Comparison of ENCODE assay signal across 9 mouse cellular contexts in the genomic region with DNA sequence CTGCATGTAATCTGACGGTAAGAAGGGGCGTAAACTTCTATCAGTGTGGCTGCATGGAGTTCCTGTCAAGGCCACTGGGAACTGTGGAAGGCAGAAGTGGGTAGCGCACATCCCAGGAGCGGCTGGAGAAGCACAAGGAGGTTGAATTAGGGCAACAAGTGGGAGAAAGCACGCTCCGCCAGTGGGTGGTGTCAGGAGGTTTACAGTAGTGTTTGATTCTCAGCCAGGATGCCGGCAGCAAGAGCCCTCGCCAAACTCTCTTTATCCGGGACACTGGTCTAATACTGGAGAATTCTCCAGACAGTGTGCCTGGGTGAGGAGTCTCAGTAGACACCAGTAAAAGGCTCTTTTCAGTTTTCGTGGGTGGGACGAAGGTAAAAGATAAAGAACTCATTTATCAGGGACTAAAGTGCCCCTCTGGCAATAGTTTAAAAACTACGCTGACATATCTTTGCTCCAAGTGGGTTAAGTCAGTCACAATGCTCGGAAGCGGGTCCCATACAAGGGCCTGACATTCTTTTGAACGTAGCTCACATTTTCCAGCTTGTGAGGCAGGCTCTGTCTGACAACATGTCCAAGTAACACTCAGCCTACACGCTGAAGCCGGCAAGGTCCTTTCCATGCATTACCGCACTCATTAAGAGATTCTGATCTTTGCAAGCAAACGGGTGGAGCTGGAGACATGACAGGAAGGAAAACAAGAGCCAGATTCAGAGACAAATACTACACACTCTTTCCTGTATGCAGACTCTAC. TPM values are rescaled to one million over a fixed set of nuclear protein-coding genes. Genes with fewer than 3 reads are reported as not detected.
DNase-seq lines count a peak whose midpoint lies in the region; ATAC-seq lines count a peak whose summit lies in the region.
"Had no signal": no experiment of that assay in that cellular context is flagged by ENCODE, and none has a peak within 500 bp of the region (broad histone marks: within the 10 kb centered on the region; RNA-seq: fewer than 3 reads in every experiment).

No protein-coding gene starts in this region.

- 30% methylated on average over 19 of the region's 19 CpGs for WGBS in embryonic facial prominence, embryonic 13.5 days

- DNase-seq in left cerebral cortex, postnatal 14 days (ENCODE audit: low spot score in 2 of 2): peak; percentile 24 to 41
- no peak for DNase-seq in left cerebral cortex, postnatal 4 days
- peak; percentile 53 to 64 for DNase-seq in heart, postnatal 14 days
- DNase-seq in lung, adult 18-20 months: peak; percentile 59 to 64
- no peak for DNase-seq in cerebellum, postnatal 25 days
- DNase-seq in right cerebral cortex, postnatal 25 days: no peak

- peak overlapping the region; percentile 24 for H3K27ac ChIP-seq in embryonic facial prominence, embryonic 13.5 days

- no peak overlapping the region for H3K4me2 ChIP-seq in embryonic facial prominence, embryonic 13.5 days

- H3K4me1 ChIP-seq in embryonic facial prominence, embryonic 13.5 days: peaks cover 43% of the 10 kb centered on the region

- no peak for ATAC-seq in embryonic facial prominence, embryonic 13.5 days (ENCODE audit: insufficient number of reproducible peaks, insufficient read depth, low FRiP score, low TSS enrichment, low read depth)
- no peak for ATAC-seq in cerebellum, adult (ENCODE audit: insufficient number of reproducible peaks, low FRiP score, low TSS enrichment)

- no peak overlapping the region for H3K4me3 ChIP-seq in embryonic facial prominence, embryonic 13.5 days

- peaks cover 22% of the 10 kb centered on the region for H3K36me3 ChIP-seq in embryonic facial prominence, embryonic 13.5 days

- intact Hi-C loops in left cerebral cortex, postnatal 14 days (cut with DNase I): no loop called here
- intact Hi-C loops in left cerebral cortex, postnatal 4 days (cut with DNase I): no loop called here
- intact Hi-C loops in heart, postnatal 14 days (cut with DNase I): no loop called here

- no peaks in the 10 kb centered on the region for H3K9me3 ChIP-seq in embryonic facial prominence, embryonic 13.5 days

- H3K27me3 ChIP-seq in embryonic facial prominence, embryonic 13.5 days: no peaks in the 10 kb centered on the region

- H3K9ac ChIP-seq in embryonic facial prominence, embryonic 13.5 days: no peak overlapping the region

RNA-seq across cellular contexts. Expression of gene Rcan1, which starts 42.3 kb away (rescaled TPM):
- total RNA-seq in left cerebral cortex, postnatal 14 days (2021): 10 to 100 TPM; 49.8 to 55.8 TPM
- 10 to 100 TPM; 48.3 to 50.1 TPM for total RNA-seq in left cerebral cortex, postnatal 4 days (2021)
- 34.9 and 37.2 TPM in 2 replicates for polyA plus RNA-seq in embryonic facial prominence, embryonic 13.5 days (2015; fragmentation: Nextera tagmentation; extraction: Ambion mirVana)
- total RNA-seq in heart, postnatal 14 days (2021): 10 to 100 TPM; 52.4 to 69.3 TPM

RNA-seq across cellular contexts. Expression of gene Clic6, which starts 57.2 kb away (rescaled TPM):
- 1 to 10 TPM; 1.9 to 2.2 TPM for total RNA-seq in left cerebral cortex, postnatal 14 days (2021)
- 1 to 10 TPM in 1 of 2 experiments, under 1 TPM in 1; 0.44 to 1.1 TPM for total RNA-seq in left cerebral cortex, postnatal 4 days (2021)
- 3.0 and 3.8 TPM in 2 replicates for polyA plus RNA-seq in embryonic facial prominence, embryonic 13.5 days (2015; fragmentation: Nextera tagmentation; extraction: Ambion mirVana)
- under 1 TPM; 0.07 to 0.93 TPM for total RNA-seq in heart, postnatal 14 days (2021)
- total RNA-seq: hematopoietic stem cell, adult 5-6 weeks had no signal

Comparison
In these comparisons a context has a peak if more than half of its experiments do, and no peak if none do; other contexts are left out.
1. DNase-seq: peak in left cerebral cortex, postnatal 14 days (2 of 2), heart, postnatal 14 days (2 of 2) and lung, adult 18-20 months (2 of 2); none in left cerebral cortex, postnatal 4 days (single experiment), cerebellum, postnatal 25 days (0 of 2) and right cerebral cortex, postnatal 25 days (single experiment).